Mouse (Mus musculus): ENCODE results near the gene Tulp1. TPM values are rescaled to one million over a fixed set of nuclear protein-coding genes. Genes with fewer than 3 reads are reported as not detected.
"Not testable (repeated sequence)": the region's sequence is repeated elsewhere in the genome, so short reads cannot be mapped to it uniquely, and the experiment has no call there.

The Tulp1 gene
- polyA plus RNA-seq (2015; fragmentation: Nextera tagmentation; extraction: Ambion mirVana): 1.4 and 1.7 TPM in 2 replicates

DNA sequence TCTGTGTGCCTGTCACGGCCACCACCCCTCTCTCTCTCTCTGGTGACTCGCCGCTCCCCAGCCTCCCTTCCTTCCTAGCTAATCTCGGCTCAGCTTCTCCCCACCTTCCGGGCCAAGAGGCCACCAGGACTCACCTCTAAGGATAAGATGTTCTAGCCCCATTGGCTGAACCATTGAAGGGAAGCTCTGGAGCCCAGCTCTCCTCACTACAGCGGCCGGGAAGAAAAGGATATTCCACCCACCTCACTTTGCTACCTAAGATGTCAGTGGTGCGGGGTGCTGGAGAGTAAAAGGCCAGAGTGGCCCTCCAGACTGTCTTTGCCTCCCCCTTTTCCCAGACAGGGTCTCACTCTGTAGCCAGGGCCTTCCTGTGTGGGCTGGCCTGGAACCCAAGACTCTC, at the start of gene Tulp1:
Gene Tulp1, minus strand, starts transcription at position 101 of the 400 bp plus-strand sequence.
- H3K4me3 ChIP-seq (ENCODE audit: low read depth, low read length): 0 out of 2 replicates have a peak within 1 kb of the TSS, but pooled peaks have one; percentile 16
- H3K9ac ChIP-seq (ENCODE audit: low read depth, low read length): no peak within 1 kb of the TSS
- H3K9me3 ChIP-seq (replicated peaks; ENCODE audit: control insufficient read depth, low read length, poor library complexity, severe bottlenecking): no peaks in the 10 kb centered on the region
- WGBS: 25% methylated on average over 8 of the region's 8 CpGs
- no peak within 1 kb of the TSS for H3K27ac ChIP-seq (ENCODE audit: low read length)
- ATAC-seq: no peak
- H3K4me2 ChIP-seq (ENCODE audit: low read length): peak within 1 kb of the TSS; percentile 33; the same call in 1 of the 2 replicates
- H3K4me1 ChIP-seq (ENCODE audit: control insufficient read depth, insufficient read depth, low read length): peaks cover 17% of the 10 kb centered on the region
- H3K36me3 ChIP-seq (ENCODE audit: control insufficient read depth, insufficient read depth, low read length): no peaks in the 10 kb centered on the region
- peaks cover 31% of the 10 kb centered on the region for H3K27me3 ChIP-seq (ENCODE audit: control insufficient read depth, insufficient read depth, low read depth, low read length)

DNA sequence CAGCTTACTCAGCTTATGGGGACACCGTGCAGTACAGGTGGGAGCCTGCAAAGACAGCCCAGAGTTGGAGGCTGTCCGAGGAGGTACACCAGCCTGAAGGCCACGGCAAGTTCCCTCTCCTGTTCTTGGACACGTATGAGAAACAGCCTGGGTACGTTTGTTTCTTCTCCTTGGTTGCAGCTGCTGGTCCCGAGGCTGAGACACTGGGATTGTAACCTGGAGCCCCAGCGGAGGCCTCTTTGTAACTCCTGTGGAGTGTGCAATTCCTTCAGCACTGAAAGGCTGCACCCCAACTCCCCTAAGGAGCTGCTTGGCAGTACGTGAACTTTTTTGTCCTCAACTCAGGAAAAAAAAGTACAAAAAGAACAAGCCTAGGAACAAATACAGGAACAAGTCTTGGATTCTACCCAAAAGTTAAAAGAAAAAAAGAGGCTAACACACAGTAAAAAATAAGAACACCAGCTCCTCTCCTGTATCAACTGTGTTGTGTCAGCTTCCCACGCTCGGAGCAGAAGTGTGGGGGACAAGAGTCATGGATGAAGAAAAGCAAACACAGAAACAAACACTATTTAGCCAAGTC, 46.4 kb upstream of the Tulp1 start:
- no peaks in the 10 kb centered on the region for H3K27me3 ChIP-seq (ENCODE audit: control insufficient read depth, insufficient read depth, low read depth, low read length)
- H3K4me1 ChIP-seq (ENCODE audit: control insufficient read depth, insufficient read depth, low read length): no peaks in the 10 kb centered on the region
- ATAC-seq: no peak
- H3K4me3 ChIP-seq (ENCODE audit: low read depth, low read length): no peak overlapping the region
- H3K9ac ChIP-seq (ENCODE audit: low read depth, low read length): no peak overlapping the region
- H3K9me3 ChIP-seq (replicated peaks; ENCODE audit: control insufficient read depth, low read length, poor library complexity, severe bottlenecking): no peaks in the 10 kb centered on the region
- H3K4me2 ChIP-seq (ENCODE audit: low read length): no peak overlapping the region
- WGBS: 84% methylated on average over 10 of the region's 10 CpGs
- peaks cover 3% of the 10 kb centered on the region for H3K36me3 ChIP-seq (ENCODE audit: control insufficient read depth, insufficient read depth, low read length)
- no peak overlapping the region for H3K27ac ChIP-seq (ENCODE audit: low read length)

DNA sequence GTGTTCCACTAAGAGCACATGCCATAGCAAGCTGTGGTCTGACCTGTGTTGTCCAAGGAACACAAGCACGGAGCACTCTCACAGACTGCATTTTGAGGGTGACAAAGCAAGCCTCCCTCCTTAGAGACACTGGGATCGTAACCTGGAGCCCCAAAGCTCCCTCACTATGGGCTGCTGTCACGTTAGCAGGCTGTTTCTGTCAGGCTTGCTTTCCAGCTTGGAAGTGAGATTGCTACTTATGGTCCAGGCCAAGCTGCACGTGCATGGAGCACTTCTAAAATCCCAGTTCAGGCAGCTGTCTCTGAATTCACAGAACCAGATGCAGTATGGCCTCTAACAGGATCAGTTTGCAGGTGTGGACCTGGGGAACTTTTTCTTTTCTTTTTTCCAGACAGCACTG, 45.7 kb upstream of the Tulp1 start:
- no peak overlapping the region for H3K9ac ChIP-seq (ENCODE audit: low read depth, low read length)
- 85% methylated on average over 4 of the region's 4 CpGs for WGBS
- peaks cover 5% of the 10 kb centered on the region for H3K36me3 ChIP-seq (ENCODE audit: control insufficient read depth, insufficient read depth, low read length)
- H3K4me1 ChIP-seq (ENCODE audit: control insufficient read depth, insufficient read depth, low read length): no peaks in the 10 kb centered on the region
- ATAC-seq: no peak
- H3K4me2 ChIP-seq (ENCODE audit: low read length): no peak overlapping the region
- H3K4me3 ChIP-seq (ENCODE audit: low read depth, low read length): no peak overlapping the region
- no peaks in the 10 kb centered on the region for H3K9me3 ChIP-seq (replicated peaks; ENCODE audit: control insufficient read depth, low read length, poor library complexity, severe bottlenecking)
- H3K27me3 ChIP-seq (ENCODE audit: control insufficient read depth, insufficient read depth, low read depth, low read length): no peaks in the 10 kb centered on the region
- no peak overlapping the region for H3K27ac ChIP-seq (ENCODE audit: low read length)

DNA sequence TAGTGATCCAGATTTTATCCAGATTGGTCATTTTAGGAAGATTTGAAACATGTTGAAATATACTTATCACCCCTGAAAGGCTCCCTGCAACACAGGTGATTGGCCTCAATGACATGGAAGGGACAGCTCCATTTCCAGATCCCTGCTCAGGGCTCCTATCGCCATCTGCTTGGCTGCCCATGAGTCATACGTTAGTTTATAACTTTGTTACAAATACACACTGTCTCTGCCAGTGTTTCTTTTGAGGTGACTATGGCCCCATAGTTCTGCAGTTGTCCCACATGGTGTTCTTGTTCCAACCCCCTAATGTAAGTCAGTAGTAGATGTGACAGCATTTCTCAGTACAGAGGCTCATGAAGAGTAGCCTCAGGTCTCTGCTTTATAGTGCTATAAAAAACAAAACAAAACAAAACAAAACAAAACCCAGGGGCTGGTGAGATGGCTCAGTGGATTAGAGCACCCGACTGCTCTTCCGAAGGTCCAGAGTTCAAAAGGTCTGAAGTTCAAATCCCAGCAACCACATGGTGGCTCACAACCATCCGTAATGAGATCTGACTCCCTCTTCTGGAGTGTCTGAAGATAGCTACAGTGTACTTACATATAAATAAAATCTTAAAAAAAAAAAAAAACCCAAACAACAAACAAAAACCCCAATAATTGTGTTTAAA, 43.4 kb upstream of the Tulp1 start:
- no peak overlapping the region for H3K4me2 ChIP-seq (ENCODE audit: low read length)
- no peak overlapping the region for H3K4me3 ChIP-seq (ENCODE audit: low read depth, low read length)
- H3K9me3 ChIP-seq (replicated peaks; ENCODE audit: control insufficient read depth, low read length, poor library complexity, severe bottlenecking): no peaks in the 10 kb centered on the region
- peaks cover 9% of the 10 kb centered on the region for H3K36me3 ChIP-seq (ENCODE audit: control insufficient read depth, insufficient read depth, low read length)
- 77% methylated on average over 5 of the region's 5 CpGs for whole genome bisulfite sequencing
- H3K9ac ChIP-seq (ENCODE audit: low read depth, low read length): no peak overlapping the region
- H3K27ac ChIP-seq (ENCODE audit: low read length): no peak overlapping the region
- no peaks in the 10 kb centered on the region for H3K4me1 ChIP-seq (ENCODE audit: control insufficient read depth, insufficient read depth, low read length)
- no peak for ATAC-seq
- H3K27me3 ChIP-seq (ENCODE audit: control insufficient read depth, insufficient read depth, low read depth, low read length): no peaks in the 10 kb centered on the region

DNA sequence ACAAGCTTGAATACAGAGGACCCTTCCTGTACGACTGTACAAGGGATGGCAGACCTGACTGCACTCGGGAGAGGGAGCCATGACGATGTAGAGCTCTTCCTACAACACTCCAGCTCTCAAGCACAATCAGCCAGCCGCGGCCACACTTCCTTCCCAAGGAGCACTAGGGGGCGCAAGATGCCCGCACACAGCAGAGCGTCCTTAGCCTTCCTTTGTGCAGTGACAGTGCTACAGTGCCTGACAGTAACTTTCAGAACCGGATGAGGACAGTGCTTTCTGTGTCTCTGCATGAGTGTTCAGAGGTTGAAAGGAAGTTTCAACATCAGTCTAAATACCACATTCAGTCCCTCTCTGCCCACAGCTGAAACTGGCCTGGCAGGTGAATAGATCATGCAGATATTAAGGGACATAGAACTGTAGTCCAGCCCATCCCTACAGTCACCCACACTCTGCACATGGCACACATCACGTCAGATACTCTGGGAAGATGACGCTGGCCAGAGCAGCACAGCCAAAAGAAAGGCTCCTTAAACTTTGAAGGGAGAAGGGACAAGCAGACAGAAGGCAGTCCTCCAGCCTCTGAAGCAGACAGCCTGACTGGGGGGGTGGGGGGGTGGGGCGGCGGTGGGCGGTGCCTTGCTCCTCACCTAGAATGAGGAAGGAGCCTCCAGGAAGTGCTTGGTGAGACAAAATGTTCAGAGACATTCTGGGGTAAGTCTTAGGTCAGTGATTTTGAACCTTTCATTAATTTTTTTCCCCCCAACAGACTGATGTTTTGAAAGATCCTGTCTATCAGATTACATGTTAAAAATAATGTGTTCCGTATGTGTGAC, 42.6 kb upstream of the Tulp1 start:
- Histone ChIP-seq H3K4me2 (ENCODE audit: low read length) (no peak overlapping the region), H3K27ac (ENCODE audit: low read length) (no peak overlapping the region), H3K4me1 (ENCODE audit: control insufficient read depth, insufficient read depth, low read length) (no peaks in the 10 kb centered on the region), H3K9me3 (replicated peaks; ENCODE audit: control insufficient read depth, low read length, poor library complexity, severe bottlenecking) (no peaks in the 10 kb centered on the region), H3K9ac (ENCODE audit: low read depth, low read length) (no peak overlapping the region), H3K27me3 (ENCODE audit: control insufficient read depth, insufficient read depth, low read depth, low read length) (no peaks in the 10 kb centered on the region), H3K36me3 (ENCODE audit: control insufficient read depth, insufficient read depth, low read length) (peaks cover 9% of the 10 kb centered on the region), H3K4me3 (ENCODE audit: low read depth, low read length) (no peak overlapping the region)
- ATAC-seq: peak; percentile 71
- WGBS: 42% methylated on average over 15 of the region's 15 CpGs

DNA sequence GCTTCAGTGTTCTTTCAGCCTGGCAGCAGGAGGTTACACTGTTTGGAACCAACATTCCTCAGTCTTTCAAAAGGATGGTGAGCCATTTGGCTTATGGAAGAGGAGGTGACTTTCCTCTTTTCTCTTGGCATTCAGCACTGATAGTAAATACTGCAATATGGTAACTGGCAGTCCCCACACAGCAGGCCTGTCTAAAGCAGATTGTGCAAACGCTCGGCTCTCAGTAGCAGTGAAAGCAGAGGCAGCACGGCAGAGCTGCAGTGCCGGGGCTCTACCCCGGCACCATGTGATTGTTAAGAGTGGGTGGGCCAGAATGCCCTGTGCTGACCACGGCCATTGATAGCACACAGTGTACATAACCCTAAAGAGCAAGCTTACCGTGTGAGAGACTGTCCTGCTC, 41.4 kb upstream of the Tulp1 start:
- 87% methylated on average over 7 of the region's 7 CpGs for whole genome bisulfite sequencing
- ATAC-seq: no peak
- no peaks in the 10 kb centered on the region for H3K4me1 ChIP-seq (ENCODE audit: control insufficient read depth, insufficient read depth, low read length)
- H3K4me2 ChIP-seq (ENCODE audit: low read length): no peak overlapping the region
- H3K4me3 ChIP-seq (ENCODE audit: low read depth, low read length): no peak overlapping the region
- no peak overlapping the region for H3K27ac ChIP-seq (ENCODE audit: low read length)
- no peak overlapping the region for H3K9ac ChIP-seq (ENCODE audit: low read depth, low read length)
- peaks cover 9% of the 10 kb centered on the region for H3K36me3 ChIP-seq (ENCODE audit: control insufficient read depth, insufficient read depth, low read length)
- H3K9me3 ChIP-seq (replicated peaks; ENCODE audit: control insufficient read depth, low read length, poor library complexity, severe bottlenecking): no peaks in the 10 kb centered on the region
- no peaks in the 10 kb centered on the region for H3K27me3 ChIP-seq (ENCODE audit: control insufficient read depth, insufficient read depth, low read depth, low read length)

DNA sequence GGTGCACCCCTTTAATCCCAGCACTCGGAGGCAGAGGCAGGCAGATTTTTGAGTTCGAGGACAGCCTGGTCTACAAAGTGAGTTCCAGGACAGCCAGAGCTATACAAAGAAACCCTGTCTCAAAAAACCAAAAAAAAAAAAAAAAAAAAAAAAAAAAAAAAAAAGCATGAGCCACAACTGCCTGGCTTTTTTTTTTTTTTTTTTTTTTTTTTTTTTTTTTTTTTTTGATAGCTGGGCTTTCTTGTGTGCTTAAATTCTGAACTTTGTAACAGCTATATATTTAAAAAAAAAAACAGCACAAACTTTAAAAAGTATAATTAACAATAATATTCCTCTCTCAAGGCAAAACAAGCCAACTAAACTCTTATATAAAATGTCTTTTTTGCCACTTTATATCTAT, 39.7 kb upstream of the Tulp1 start:
- not testable (repeated sequence) for H3K4me2 ChIP-seq (ENCODE audit: low read length); H3K4me1 ChIP-seq (ENCODE audit: control insufficient read depth, insufficient read depth, low read length); H3K27ac ChIP-seq (ENCODE audit: low read length); H3K4me3 ChIP-seq (ENCODE audit: low read depth, low read length); H3K27me3 ChIP-seq (ENCODE audit: control insufficient read depth, insufficient read depth, low read depth, low read length); ATAC-seq; H3K9ac ChIP-seq (ENCODE audit: low read depth, low read length); H3K36me3 ChIP-seq (ENCODE audit: control insufficient read depth, insufficient read depth, low read length); H3K9me3 ChIP-seq (replicated peaks; ENCODE audit: control insufficient read depth, low read length, poor library complexity, severe bottlenecking)
- WGBS: 100% methylated on average over 2 of the region's 2 CpGs

DNA sequence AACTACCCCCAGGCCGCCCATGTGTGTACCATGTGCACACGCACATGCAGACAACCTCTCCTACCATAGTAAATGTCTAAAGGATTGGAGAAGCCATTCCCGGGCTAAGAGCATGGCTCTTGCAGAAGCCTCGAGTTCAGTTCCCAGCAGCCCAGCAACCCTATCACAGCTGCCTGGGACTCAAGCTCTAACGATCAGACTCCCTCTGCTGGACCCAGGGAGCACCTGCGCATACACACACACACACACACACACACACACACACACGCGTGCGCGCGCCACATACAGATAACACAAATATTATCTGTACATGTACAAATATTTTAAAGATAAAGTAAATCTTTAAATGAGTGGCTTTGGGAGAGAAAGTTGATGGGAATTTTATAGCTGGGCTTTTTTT, 39.3 kb upstream of the Tulp1 start:
- 98% methylated on average over 11 of the region's 11 CpGs for WGBS
- ATAC-seq: no peak

DNA sequence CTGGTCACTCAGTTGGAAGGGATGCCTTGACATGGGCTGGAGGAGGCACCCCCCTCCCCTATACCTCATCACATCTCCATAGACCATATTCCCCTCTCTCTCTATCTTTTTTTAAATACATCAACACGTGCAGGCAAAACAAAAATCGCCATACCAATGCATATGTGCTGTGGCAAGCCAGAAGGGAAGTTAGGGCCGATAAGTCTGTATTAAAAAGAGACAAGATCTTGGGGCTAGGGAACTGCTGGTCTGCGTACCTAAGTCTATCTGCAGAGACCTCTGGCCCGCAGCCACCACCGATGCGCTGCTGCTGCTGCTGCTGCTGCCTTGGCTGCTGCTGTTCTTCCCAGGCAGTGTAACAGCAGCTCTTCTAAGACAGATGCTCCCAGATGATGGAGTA, 30.0 kb upstream of the Tulp1 start:
- Histone ChIP-seq H3K27me3 (ENCODE audit: control insufficient read depth, insufficient read depth, low read depth, low read length) (no peaks in the 10 kb centered on the region), H3K9me3 (replicated peaks; ENCODE audit: control insufficient read depth, low read length, poor library complexity, severe bottlenecking) (no peaks in the 10 kb centered on the region), H3K9ac (ENCODE audit: low read depth, low read length) (no peak overlapping the region), H3K4me3 (ENCODE audit: low read depth, low read length) (no peak overlapping the region), H3K4me2 (ENCODE audit: low read length) (no peak overlapping the region), H3K4me1 (ENCODE audit: control insufficient read depth, insufficient read depth, low read length) (no peaks in the 10 kb centered on the region; the same call in 1 of the 2 replicates), H3K27ac (ENCODE audit: low read length) (no peak overlapping the region), H3K36me3 (ENCODE audit: control insufficient read depth, insufficient read depth, low read length) (no peaks in the 10 kb centered on the region; the same call in 1 of the 2 replicates)
- ATAC-seq: no peak
- WGBS: 89% methylated on average over 7 of the region's 7 CpGs

More for the DNA sequence above, 39.3 kb upstream of the Tulp1 start:
- no peaks in the 10 kb centered on the region for H3K9me3 ChIP-seq (replicated peaks; ENCODE audit: control insufficient read depth, low read length, poor library complexity, severe bottlenecking)
- H3K4me2 ChIP-seq (ENCODE audit: low read length): no peak overlapping the region
- no peak overlapping the region for H3K9ac ChIP-seq (ENCODE audit: low read depth, low read length)
- H3K27me3 ChIP-seq (ENCODE audit: control insufficient read depth, insufficient read depth, low read depth, low read length): no peaks in the 10 kb centered on the region
- peaks cover 6% of the 10 kb centered on the region for H3K36me3 ChIP-seq (ENCODE audit: control insufficient read depth, insufficient read depth, low read length)
- H3K4me1 ChIP-seq (ENCODE audit: control insufficient read depth, insufficient read depth, low read length): no peaks in the 10 kb centered on the region
- no peak overlapping the region for H3K4me3 ChIP-seq (ENCODE audit: low read depth, low read length)
- H3K27ac ChIP-seq (ENCODE audit: low read length): no peak overlapping the region
